Mouse (Mus musculus) kidney, postnatal 0 days (tissue): ENCODE measurements around the gene Mre11a. TPM values are rescaled to one million over a fixed set of nuclear protein-coding genes. Genes with fewer than 3 reads are reported as not detected.
"Not testable (repeated sequence)": the region's sequence is repeated elsewhere in the genome, so short reads cannot be mapped to it uniquely, and the experiment has no call there.

Experiments
- ATAC-seq: fragments of 200-750 bp; cut with Nextera tagmentation; replicated peaks from 2 replicates; pipeline ENCODE4 v1.8.0; 2017; ENCODE audit warnings: low read depth, moderate number of reproducible peaks, moderate TSS enrichment, moderate library complexity; ENCODE audit not compliant: low FRiP score
- DNase-seq: peaks from one replicate; pipeline ENCODE4 v3.0.0-alpha.2; 2016; ENCODE audit warnings: low spot score
- H3K27ac ChIP-seq: fragments of 300-500 bp; sonication (generic); 2 replicates; pipeline ENCODE4 v1.5.1; 2014; ENCODE audit warnings: mild to moderate bottlenecking
- H3K27me3 ChIP-seq: fragments of 300-500 bp; sonication (generic); 2 replicates; pipeline ENCODE4 v1.6.1; 2014; ENCODE audit warnings: low read length, mixed read lengths; ENCODE audit not compliant: insufficient read depth
- H3K36me3 ChIP-seq: fragments of 300-500 bp; sonication (generic); 2 replicates; pipeline ENCODE4 v1.6.1; 2014; ENCODE audit warnings: low read length, mixed read lengths; ENCODE audit not compliant: insufficient read depth
- H3K4me1 ChIP-seq: fragments of 300-500 bp; sonication (generic); replicated peaks from 2 replicates; pipeline ENCODE4 v1.6.1; 2014; ENCODE audit warnings: antibody characterized with exemption, low read length, mixed read lengths; ENCODE audit not compliant: insufficient read depth
- H3K4me2 ChIP-seq: fragments of 300-500 bp; sonication (generic); 2 replicates; pipeline ENCODE4 v1.6.1; 2014; ENCODE audit warnings: mild to moderate bottlenecking, low read length, moderate library complexity, mixed read lengths
- H3K4me3 ChIP-seq: fragments of 300-500 bp; sonication (generic); replicated peaks from 2 replicates; pipeline ENCODE4 v1.5.1; 2014; ENCODE audit warnings: low read depth, low read length
- H3K9ac ChIP-seq: fragments of 300-500 bp; sonication (generic); 2 replicates; pipeline ENCODE4 v1.6.1; 2014; ENCODE audit warnings: low read depth, low read length
- H3K9me3 ChIP-seq: fragments of 300-500 bp; sonication (generic); replicated peaks from 2 replicates; pipeline ENCODE4 v1.6.1; 2016; ENCODE audit warnings: low read length, inconsistent platforms, mixed read lengths
- CTCF ChIP-seq: IDR thresholded peaks from 2 replicates; pipeline ENCODE4 v1.5.1; 2016; ENCODE audit warnings: antibody characterized with exemption, low read depth, mild to moderate bottlenecking, moderate library complexity
- WGBS: fragments of 180-500 bp; shearing (Covaris S2); extraction: QIAGEN DNeasy Blood & Tissue Kit; methylation state at CpG from one replicate; pipeline ENCODE4 v1.1.7; 2014; 5-methylcytosine and 5-hydroxymethylcytosine counted together
- polyA plus RNA-seq: library from polyadenylated mRNA; unstranded; fragments of >200 nt; fragmentation: Nextera tagmentation; extraction: Ambion mirVana; gene quantifications from 2 replicates; pipeline ENCODE4 v1.2.1, GENCODE M21; 2015

The Mre11a gene
- polyA plus RNA-seq, 1 experiment from 2014 or later = 14.4 TPM

DNA sequence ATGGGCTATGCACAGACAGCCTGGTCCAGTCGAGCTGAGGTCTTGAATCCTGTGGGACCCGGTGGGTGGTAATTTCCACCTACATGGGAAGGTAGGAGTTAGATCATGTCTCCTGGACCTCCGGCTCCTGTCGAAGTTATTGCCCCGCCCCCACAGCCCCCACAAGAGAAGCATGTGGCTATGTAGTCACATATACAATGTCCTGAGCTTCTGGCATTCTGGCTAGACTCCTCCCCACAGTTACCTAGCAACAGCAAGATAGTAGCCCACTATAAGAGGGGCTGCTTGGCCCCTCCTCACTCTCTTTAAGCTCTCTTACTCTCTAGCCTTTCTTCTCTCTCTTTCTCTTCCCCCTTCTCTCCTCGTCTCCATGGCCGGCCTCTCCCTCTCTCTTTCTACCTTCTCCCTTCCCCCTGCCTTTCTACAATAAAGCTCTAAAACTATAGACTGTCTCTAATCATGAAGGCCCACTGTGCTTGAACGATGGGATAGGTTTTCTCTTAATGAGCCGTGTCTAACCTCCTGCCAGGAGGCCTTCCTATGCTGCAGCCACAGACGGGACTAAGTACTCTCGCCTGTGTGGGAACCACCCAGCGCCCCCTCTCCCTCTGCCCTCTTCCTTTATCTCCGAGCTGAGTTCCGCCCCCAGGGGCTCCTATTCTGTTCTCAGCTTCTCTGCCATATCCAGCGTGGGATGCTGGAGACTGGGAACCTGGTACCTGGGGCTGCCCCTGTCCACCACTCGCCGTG lies 87.9 kb downstream of the Mre11a start:
- DNase-seq = no peak
- no peak overlapping the region for H3K4me2 ChIP-seq
- no peaks in the 10 kb centered on the region for H3K27me3 ChIP-seq
- H3K9ac ChIP-seq = no peak overlapping the region
- no peaks in the 10 kb centered on the region for H3K9me3 ChIP-seq
- no peaks in the 10 kb centered on the region for H3K36me3 ChIP-seq
- WGBS = 28% methylated on average over 17 of the region's 17 CpGs
- no peak for TF ChIP-seq CTCF
- H3K4me3 ChIP-seq = no peak overlapping the region
- no peaks in the 10 kb centered on the region for H3K4me1 ChIP-seq
- ATAC-seq = peak; percentile 40; the same call in 1 of the 2 replicates
- no peak overlapping the region for H3K27ac ChIP-seq

DNA sequence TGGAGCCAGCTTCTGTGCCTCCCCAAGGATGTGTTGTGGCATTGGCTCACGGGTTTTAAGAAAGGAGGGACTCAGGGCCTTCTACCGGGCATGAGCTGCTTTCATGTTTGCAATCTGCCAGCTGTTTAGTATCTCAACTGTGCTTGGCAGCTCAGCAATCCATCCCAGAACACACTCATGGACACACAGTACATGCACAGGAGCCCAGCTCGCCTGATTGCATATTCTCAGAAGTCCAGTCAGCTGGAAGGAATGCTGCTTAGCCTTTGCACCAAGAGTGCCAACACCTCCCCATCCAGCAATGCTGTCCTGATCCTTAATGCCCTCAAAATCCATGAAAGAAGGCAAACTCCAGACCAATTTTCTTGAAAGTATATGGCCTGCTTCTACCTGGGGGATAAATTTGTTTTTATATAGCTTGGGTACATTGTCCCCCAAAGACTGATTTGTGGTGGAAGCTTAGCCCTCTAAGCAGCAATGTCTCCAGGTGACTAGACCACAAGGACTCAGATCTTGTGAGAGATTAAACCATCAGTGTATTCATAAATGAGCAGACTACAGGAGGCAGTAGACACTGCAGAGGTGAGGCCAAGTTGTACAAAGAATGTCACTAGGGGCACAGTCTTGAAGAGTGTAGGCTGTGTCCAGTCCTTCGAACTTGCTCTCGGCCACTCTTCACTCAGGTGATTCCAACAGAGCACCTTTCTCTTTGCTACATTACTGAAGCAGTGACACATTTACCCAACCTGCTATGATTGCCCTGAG lies 91.5 kb downstream of the Mre11a start:
- no peak overlapping the region for H3K9ac ChIP-seq
- H3K4me2 ChIP-seq = no peak overlapping the region
- ATAC-seq (no peak), DNase-seq (no peak)
- WGBS = 74% methylated on average over 5 of the region's 5 CpGs
- no peak for TF ChIP-seq CTCF
- no peaks in the 10 kb centered on the region for H3K36me3 ChIP-seq
- H3K9me3 ChIP-seq = no peaks in the 10 kb centered on the region
- H3K4me3 ChIP-seq = no peak overlapping the region
- no peak overlapping the region for H3K27ac ChIP-seq
- H3K4me1 ChIP-seq = no peaks in the 10 kb centered on the region
- H3K27me3 ChIP-seq = no peaks in the 10 kb centered on the region

DNA sequence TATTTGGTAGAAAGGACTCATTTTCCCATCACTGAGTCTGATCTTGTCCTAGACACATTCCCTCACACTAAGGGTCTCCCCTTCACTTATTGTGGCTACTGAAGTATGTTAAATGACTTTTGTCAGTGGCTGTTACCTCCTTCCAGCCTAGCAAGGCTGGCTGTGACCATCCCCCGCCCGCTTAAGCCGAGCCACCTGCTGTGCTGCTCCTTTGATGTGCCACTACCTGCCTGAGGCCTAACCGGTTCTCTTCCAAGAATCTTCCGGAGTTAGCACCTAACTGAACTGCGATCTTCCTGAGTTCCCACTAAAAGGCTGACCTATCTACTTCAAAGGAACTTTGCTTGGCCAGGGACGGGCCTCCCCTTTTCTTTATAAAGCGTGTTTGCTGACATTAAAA lies 92.1 kb downstream of the Mre11a start:
- not testable (repeated sequence) for H3K4me1 ChIP-seq, ATAC-seq, H3K36me3 ChIP-seq, DNase-seq, H3K9me3 ChIP-seq, H3K27ac ChIP-seq, H3K4me3 ChIP-seq, H3K4me2 ChIP-seq, H3K9ac ChIP-seq, H3K27me3 ChIP-seq
- WGBS = 26% methylated on average over 8 of the region's 8 CpGs

DNA sequence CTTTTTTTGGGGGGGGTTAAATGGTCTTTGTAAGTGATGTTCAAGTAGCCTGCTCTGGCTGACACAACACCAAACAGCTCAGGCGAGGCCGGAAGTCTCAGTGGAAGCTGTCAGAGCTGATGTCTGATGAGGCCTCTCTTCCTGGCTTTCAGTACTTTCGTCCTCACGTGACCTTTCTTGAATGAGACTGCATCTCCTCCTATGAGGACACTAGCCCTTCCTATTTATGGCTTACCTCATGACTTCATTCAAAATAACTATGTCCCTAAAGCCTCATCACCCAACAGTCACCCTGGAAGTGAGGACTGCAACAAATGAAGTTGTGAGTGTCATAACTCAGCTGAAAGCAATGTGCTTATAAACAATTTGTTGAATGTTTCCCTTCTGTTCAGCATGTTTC lies 100.2 kb downstream of the Mre11a start:
- Histone ChIP-seq H3K9ac (no peak overlapping the region), H3K36me3 (no peaks in the 10 kb centered on the region), H3K27ac (no peak overlapping the region), H3K27me3 (no peaks in the 10 kb centered on the region), H3K4me3 (no peak overlapping the region), H3K9me3 (no peaks in the 10 kb centered on the region), H3K4me2 (no peak overlapping the region), H3K4me1 (no peaks in the 10 kb centered on the region)
- 69% methylated on average over 4 of the region's 4 CpGs for WGBS
- ATAC-seq = no peak
- no peak for TF ChIP-seq CTCF
- no peak for DNase-seq

GRCm38 (mm10) chr9:14885151-14885550 lies 100.7 kb downstream of the Mre11a start:
- no peaks in the 10 kb centered on the region for H3K4me1 ChIP-seq
- ATAC-seq (no peak), DNase-seq (no peak)
- H3K27me3 ChIP-seq = no peaks in the 10 kb centered on the region
- TF ChIP-seq CTCF = peak; percentile 30; the same call in 1 of the 2 replicates
- no peaks in the 10 kb centered on the region for H3K9me3 ChIP-seq
- no peak overlapping the region for H3K4me2 ChIP-seq
- no peak overlapping the region for H3K27ac ChIP-seq
- no peak overlapping the region for H3K4me3 ChIP-seq
- no peaks in the 10 kb centered on the region for H3K36me3 ChIP-seq
- H3K9ac ChIP-seq = no peak overlapping the region

GRCm38 (mm10) chr9:14885954-14886353 lies 101.5 kb downstream of the Mre11a start:
- no peak for TF ChIP-seq CTCF
- no peaks in the 10 kb centered on the region for H3K9me3 ChIP-seq
- no peak for ATAC-seq
- DNase-seq = no peak
- no peaks in the 10 kb centered on the region for H3K36me3 ChIP-seq
- no peak overlapping the region for H3K9ac ChIP-seq
- H3K4me2 ChIP-seq = no peak overlapping the region
- H3K4me3 ChIP-seq = no peak overlapping the region
- no peaks in the 10 kb centered on the region for H3K4me1 ChIP-seq
- no peak overlapping the region for H3K27ac ChIP-seq
- no peaks in the 10 kb centered on the region for H3K27me3 ChIP-seq
- 92% methylated on average over 1 of the region's 1 CpGs for WGBS

Other genes with a start within 250 kb of the Mre11a start
- gene Amotl1, start 139.6 kb upstream of the Mre11a start, polyA plus RNA-seq = 12.0 and 12.8 TPM in 2 replicates
- gene Piwil4, start 43.9 kb upstream of the Mre11a start, polyA plus RNA-seq = 0.08 and 0.11 TPM in 2 replicates
- 2.9 and 3.2 TPM in 2 replicates for gene Fut4, start 32.3 kb upstream of the Mre11a start, polyA plus RNA-seq
- not detected in 2 replicates for gene 1700012B09Rik, start 13.6 kb upstream of the Mre11a start, polyA plus RNA-seq
- 40.1 and 40.7 TPM in 2 replicates for gene Ankrd49, start 202 bp downstream of the Mre11a start, polyA plus RNA-seq
- 0.54 and 0.59 TPM in 2 replicates for gene Gpr83, start 75.6 kb downstream of the Mre11a start, polyA plus RNA-seq
- gene Izumo1r, start 119.3 kb downstream of the Mre11a start, polyA plus RNA-seq = 0.19 and 0.20 TPM in 2 replicates